Mouse (Mus musculus) gonadal fat pad, adult 2 months (tissue): ENCODE measurements around the gene Mff. TPM values are rescaled to one million over a fixed set of nuclear protein-coding genes. Genes with fewer than 3 reads are reported as not detected.

Experiments used
- polyA plus RNA-seq: library from polyadenylated mRNA; depleted of rRNA; stranded (reverse); fragments of >200 nt; gene quantifications from 2 replicates; pipeline ENCODE4 v1.2.3, GENCODE M21; 2012; rRNA removed

Gene Mff
- polyA plus RNA-seq, 1 experiment, result 58.4 TPM

Other genes with a start within 250 kb of the Mff start
- 8.2 and 9.4 TPM in 2 replicates for gene Col4a4, start 138.0 kb upstream of the Mff start, polyA plus RNA-seq
- 8.5 and 11.4 TPM in 2 replicates for gene Col4a3, start 138.0 kb upstream of the Mff start, polyA plus RNA-seq
- gene Tm4sf20, start 43.6 kb downstream of the Mff start, polyA plus RNA-seq, result not detected in 2 replicates
- not detected in 2 replicates for gene Gm47791, start 46.4 kb downstream of the Mff start, polyA plus RNA-seq
- gene Agfg1, start 114.6 kb downstream of the Mff start, polyA plus RNA-seq, result 31.3 and 36.8 TPM in 2 replicates
- 0.19 and 0.49 TPM in 2 replicates for gene A030005L19Rik, start 188.4 kb downstream of the Mff start, polyA plus RNA-seq
- not detected in 2 replicates for gene A030014E15Rik, start 200.0 kb downstream of the Mff start, polyA plus RNA-seq
- gene Gm6217, start 206.5 kb downstream of the Mff start, polyA plus RNA-seq, result not detected in 2 replicates
- gene A030003K21Rik, start 218.5 kb downstream of the Mff start, polyA plus RNA-seq, result not detected in 2 replicates
- gene Gm7544, start 231.1 kb downstream of the Mff start, polyA plus RNA-seq, result not detected in 2 replicates
- gene Gm47955, start 235.4 kb downstream of the Mff start, polyA plus RNA-seq, result not detected in 2 replicates